Mouse (Mus musculus) kidney, postnatal 10 days (tissue): ENCODE results near the gene D630039A03Rik.

Experiments used
- DNase-seq: peaks from one replicate; pipeline ENCODE4 v3.0.0; 2021; ENCODE audit warnings: mixed read lengths

Gene D630039A03Rik

DNA sequence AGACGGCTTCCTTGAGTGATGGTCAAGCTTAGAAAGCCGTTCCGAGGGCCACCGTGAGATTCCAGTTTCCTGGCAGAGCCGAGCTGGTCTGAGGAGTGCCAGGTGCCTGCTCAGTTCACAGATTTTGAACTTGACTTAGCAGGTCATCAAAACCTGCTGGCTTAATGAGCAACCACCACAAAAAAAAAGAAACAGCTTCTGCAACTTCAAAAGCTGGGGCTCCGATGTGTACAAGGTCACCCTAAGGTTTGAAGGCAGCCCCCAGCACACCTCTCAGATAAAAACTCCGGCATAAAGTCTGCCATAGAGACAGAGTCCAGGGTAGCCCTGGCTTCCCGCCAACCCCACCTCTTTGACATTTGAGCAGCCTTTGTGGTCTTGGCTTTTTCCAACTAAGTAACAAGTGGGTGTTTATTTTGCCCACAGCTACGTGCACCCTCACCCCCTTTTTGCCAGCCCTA is at the start of gene D630039A03Rik:
TSS of gene D630039A03Rik (minus strand) at position 97 of the 461 bp plus-strand sequence.
- DNase-seq, result peak; percentile 80

DNA sequence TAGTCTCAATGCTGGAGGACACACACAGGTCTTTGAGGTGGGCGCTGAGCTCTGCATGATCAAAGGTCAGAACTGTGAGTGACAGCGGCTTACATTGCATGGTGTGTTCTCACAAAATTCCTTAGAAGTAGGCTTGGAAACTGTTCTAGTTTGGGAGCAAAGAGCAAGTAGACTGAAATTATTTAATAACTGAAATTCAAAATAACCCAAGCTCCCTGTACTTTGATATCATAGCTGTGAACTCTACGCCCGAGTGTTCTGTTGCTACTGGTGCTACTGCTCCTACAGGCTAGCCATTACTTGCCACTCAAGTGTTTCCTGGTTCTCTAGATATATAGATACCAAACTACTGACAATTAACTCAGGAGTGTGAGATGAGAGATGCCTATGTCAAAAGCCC is 49.4 kb upstream of the D630039A03Rik start:
- DNase-seq, result no peak

DNA sequence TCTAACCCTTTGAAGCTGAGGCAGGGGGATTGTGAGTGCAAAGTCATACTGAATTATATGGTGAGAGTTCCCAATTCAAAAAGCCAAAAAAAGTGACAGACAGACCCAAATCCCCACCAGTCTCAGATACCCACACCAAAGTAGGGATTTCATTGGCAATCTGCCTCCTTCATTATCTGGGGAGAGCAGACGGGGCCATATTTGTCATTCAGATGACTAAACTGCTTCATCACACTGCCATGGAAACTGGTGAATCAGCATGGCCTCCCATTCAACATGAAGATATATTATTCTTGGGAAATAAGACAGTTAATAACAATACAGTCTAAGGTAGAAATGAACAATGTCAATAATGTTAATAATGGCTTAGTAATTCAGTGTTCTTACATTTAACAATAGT is 48.0 kb upstream of the D630039A03Rik start:
- no peak for DNase-seq

DNA sequence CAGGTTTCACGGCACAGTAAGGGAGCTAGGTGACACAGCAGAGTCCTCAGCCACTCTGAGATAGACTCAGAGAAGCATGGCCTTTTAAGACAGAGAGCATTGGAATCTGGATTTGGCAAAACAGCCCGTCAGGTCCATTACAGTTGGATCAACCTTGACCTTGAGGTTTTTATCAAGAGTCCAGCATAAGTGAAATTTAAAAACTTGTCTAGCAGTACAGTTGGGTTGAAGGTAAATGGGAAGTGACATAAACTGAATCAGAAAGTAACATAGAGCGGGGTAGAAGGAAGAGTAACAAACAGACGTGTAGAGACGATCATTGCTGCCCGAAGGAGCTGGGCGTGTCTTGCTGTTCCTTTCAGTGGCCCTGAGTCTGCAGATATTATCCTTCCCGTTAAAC is 43.0 kb upstream of the D630039A03Rik start:
- no peak for DNase-seq

DNA sequence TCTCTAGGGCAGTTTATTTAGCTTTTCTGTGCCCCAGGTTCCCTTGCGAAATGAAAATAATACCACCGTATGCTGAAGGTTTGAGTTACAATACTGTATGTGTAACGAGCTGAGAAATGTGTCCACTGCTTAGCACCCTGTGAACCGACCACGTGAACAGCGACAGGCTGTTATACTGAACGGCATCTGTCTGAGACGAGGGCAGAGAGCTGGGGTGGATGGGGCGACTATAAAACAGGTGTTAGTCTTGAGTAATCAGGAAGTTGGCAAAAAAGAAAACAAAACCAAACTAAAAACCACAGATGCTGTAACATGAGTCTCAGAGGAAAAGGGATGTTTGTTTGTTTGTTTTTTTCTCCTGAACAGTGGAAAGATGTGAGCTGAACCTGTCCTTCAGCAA is 42.0 kb upstream of the D630039A03Rik start:
- peak; percentile 18 for DNase-seq

DNA sequence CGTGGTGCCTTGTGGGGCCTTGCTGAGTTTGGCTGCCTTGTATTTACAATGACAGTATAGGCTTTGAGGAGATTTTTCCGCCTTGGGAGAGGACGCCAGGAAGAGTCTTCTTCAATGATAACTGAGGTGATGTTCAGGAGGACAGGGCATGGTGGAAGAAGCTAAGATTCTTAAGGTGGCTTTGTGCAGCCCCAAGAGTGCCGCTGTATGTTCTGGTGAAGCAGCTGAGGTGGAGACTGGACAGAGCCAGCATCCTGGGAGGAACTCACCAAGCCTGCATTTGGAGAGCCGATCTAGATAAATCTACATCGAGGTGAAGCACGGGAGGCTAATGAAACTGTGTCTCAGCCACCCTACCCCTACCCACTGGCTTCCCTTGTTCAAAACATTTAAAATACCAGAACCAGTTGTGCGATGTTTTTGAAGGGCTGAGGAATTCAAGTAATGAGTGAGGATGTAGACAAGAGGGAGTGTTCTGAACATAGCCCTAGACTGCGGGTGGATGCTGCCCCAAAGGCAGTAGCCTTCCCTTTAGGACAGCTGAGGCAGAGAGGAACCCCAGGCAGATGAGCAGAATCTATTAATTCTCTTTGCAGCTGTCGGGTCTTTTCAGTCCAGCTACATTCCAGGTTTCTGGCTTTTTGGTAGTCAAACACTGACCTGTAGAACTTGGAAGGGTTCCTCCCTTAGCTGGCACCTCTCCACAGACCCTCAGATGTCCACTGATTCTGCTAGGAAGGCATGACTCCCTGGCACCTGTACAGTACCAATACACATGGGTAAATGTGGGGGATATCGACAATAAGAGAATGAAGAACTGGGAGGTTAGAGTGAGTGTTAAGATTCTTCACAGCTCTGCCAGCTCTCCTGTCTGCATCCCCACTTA is 41.3 kb upstream of the D630039A03Rik start:
- DNase-seq, result no peak

DNA sequence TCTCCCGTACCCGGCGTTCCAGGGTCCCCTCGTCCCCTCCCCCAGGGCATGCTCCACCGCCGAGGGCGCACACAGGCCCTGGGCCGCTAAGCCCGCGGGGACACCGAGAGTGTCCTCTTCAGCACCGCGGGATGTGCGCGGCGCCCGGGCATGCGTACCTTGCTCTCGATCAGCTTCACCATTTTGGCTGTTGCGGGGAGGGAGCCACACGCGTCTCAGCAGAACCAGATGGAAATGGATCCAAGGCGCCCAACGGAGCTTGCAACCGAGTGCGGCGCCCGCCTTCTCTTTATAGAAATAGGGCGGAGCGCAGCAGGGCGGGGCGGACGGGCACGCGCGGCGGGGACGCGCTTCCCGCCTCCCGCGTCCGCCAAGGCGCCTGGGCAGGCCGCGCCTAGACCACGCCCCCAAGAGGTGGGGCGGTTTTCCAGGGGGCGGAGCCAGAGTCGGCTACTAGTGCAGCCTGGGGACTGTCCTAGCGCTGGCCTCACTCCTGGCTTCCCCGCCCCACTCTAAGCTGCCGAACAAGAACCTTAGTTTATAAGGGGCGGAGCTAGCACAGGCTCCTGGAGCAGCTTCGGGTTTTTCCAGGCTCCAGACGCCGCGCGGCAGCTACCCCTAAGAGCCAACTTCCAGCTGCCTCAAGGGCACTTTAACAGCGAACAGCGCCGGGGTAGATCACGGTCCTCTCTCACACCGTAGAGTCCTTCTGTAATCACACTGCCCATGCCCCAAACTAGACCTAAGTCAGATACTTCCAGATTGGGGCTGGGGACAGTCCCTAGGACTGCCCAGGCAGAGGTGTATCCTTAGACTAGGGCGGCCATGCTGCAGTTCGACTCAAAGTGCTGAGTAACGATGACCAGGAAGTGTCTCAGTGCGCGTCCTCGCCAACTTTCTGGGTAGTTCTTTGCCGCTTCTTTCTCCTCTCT is 40.2 kb upstream of the D630039A03Rik start, which contains the start of gene Txn1:
TSS of gene Txn1 (minus strand) at position 383 of the 932 bp plus-strand sequence.
- peak; percentile 99 for DNase-seq

DNA sequence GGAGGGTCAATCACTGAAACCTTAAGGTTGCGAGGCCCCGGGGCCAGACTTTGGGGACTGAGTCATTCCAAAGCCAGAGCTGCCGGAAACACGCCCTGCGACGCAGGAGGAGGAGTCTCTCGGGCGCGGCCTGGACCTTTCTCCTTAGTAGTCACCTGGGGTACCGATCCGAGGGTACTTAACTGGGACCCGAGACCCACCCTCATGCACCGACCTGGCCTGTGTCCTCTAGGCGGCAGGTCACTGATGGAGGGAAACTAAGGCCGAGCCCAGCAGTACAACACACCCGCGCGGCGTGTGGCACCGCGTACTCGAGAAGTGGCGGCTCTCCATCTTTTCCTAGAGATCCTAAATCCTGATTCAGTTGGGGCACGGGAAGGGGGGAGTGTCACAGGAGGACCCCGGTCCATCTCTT is 39.5 kb upstream of the D630039A03Rik start:
- peak; percentile 81 for DNase-seq

DNA sequence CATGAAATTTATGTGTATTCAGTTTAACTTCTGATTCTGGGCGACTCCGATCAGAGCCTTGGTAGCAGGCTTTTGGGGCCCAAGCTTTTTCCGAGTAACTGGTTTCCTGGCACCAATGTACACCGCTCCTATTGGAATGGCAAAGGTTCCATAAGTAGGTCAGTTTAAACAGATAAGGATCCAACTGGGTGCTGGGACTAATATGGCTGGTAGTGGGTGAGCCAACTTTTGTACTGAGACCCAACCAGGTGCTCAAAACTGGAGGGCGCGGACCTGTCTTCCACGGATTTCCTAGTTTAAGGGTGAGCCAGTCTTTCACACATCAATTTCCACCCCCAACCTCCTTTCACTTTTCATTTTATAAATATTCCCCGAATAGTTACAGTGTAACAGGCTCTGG is 38.9 kb upstream of the D630039A03Rik start:
- DNase-seq, result no peak

DNA sequence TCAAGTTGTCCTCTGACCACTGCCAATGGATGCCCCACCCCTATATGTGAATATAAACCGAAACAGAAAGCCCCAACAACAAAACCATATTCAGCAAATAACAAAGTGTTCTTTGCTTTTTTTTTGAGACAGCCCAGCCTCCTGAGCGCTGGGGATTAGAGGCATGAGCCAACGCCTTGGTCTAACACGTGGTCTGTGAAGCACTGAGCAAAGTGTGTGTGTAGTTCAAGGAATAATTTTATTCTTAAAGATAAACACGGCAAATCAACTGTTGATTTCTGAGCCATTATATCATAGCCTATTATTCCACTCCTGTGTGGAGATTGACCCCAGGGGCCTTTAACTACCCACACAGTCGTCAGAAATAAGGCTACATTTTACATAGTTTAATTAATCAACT is 38.5 kb upstream of the D630039A03Rik start:
- DNase-seq, result no peak

DNA sequence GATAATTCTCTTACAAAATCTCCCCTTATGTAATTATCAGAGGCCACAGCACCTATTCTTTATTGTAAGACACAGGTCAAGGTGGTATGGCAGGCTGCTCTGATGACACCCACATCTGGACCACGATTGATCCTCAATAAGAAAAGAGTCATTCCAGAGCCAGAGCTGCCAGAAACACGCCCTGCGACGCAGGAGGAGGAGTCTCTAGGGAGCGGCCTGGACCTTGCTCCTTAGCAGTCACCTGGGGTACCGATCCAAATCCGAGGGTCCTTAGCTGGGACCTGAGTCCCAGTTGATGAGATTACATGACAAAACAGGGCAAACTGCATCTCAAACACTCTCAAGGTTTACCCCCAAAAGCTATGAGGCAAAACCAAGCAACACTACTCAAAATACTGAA is 37.7 kb upstream of the D630039A03Rik start:
- DNase-seq, result peak; percentile 19

DNA sequence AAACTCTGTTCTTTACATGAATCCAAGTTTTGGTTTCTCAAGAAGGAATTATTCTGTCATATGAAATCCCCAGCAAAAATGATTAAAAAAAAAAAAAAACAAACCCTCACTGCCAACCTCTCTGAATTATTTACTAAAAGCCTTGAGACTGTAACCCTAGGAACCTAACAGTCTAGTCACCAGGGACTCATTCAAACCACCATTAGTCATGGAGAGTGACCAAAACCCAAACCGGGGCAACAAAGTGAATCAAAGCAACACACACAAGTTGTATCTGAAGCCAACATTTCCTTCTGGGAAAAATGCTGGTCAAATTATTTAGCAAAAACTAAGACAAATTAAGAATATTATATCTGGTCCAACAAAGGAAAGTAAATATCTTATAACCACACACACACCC is 36.8 kb upstream of the D630039A03Rik start:
- DNase-seq, result no peak

DNA sequence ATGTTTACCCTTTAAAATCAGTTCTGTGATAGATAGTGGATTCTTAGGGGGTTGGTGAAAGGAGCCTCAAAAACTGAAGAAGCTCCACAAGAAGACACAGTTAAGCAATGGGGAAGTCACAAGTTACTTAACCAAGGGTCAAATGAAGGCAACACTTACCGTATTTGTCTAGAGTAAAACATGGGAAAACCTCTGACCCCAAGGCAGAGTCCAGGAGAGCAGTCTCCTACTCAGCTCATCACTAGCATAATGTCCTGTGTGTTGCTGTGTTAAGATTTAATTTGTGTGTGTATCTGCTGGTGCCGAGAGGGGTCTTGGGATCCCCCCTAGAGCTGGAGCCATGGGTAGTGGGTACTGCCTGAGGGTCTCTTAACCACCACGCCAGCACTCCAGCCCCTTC is 36.3 kb upstream of the D630039A03Rik start:
- DNase-seq, result peak; percentile 17

DNA sequence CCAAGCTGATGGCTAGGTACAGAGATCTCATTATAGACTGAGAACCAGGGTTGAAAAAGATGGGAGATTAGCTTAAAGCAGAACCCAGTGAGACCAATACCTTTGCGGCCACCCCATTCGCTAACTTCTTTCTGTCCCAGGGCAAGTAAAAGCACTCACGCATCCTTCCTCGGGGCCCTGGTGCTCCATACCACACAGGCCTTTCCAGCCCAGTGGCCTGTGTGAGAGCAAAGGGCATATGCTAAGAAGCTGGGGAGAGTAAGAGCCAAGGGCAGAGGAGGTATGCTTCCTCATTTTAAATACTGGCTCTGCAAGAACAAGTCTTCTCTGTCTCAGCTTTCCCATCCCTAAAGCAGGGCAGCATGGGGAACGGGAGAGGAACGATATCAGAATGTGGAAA is 33.8 kb upstream of the D630039A03Rik start:
- peak; percentile 50 for DNase-seq

DNA sequence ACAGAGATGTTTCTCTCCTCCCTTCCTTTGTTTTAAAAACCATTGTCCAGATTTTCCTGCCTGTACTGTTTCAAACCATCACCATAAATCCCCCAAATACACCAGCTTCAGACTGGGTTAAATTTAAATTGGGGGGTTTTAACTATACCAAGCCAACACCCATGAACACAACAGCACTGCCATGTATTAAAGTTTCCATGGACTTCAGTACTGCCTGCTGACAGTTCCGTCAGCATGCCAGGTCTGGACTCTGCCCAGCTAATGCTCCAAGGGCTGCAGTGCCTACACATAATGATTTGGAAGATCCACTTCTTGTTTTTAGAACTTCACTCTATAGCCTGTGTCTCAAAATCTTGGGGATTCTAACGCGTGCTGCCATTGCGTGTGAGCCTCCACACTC is 31.4 kb upstream of the D630039A03Rik start:
- DNase-seq, result peak; percentile 31

DNA sequence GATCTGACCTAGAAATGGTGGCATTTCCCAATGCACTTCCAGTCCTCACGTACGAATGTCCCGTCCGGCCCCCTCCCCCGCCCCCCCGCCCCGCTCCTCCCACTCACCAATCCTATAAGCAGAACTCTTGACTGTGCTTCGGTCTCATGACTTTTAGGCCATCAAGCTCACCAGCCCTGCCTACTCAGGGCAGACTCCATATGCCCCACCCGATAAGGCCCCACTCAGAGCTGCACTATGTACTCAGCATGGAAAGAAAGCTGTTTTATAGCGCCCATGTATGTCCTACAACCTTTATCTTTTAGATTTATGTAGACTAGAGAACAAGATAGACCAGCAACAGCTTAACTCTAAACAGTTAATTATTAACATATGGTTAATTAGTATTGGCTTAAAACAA is 30.9 kb upstream of the D630039A03Rik start:
- no peak for DNase-seq

DNA sequence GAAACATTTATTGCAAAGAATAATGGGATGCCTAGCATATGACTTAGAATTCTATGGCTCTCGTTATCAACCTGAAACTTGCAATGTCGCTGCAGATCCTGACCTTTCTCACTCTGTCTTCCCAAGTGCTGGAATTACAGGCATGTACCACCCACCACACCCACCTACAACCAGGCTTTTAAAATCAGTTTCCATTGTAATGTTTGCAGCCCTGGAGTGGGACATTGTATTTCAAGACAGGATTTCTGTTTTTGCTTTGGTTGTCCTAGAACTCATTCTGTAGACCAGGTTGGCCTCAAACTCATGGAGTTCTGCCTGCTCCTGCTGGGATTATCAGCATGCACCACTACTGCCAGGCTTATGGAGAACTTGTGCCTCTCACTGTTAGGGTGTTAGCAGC is 26.8 kb upstream of the D630039A03Rik start:
- no peak for DNase-seq

DNA sequence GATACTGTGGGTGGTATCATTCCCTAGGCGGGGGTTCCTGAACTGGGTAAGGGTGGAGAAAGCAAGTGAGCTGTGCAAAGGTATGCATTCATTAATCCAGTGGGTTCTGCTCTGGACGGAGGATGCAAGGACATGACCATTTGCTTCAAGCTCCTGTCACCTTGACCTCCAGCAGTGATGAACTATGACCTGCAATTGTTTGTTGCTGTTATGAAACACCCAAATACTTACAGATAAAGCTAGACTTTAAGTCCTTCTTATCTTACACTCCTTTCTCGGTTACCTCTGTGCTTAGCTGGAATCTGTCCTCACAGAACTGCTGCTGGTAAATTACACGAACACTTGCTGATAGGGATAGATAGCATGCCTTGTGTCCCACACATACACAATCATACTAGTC is 24.5 kb upstream of the D630039A03Rik start:
- DNase-seq, result no peak

DNA sequence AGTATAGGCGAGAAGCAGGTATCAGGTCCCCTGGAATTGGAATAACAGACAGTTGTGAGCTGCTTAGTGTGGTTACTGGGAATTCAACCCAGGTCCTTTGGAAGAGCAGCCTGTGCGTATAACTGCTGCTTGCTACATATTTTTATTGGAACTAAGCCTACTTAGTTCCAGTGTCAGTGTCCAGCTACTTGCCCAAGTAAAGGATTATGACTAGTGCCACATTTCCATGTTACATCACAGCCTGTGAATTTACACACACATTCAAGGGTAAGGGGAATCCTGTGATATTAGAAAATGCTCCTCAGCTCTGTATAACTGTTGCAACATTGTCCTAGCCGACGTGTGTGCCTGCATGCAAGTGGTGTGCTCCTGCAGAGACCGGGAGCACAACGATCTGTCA is 21.2 kb upstream of the D630039A03Rik start:
- no peak for DNase-seq

DNA sequence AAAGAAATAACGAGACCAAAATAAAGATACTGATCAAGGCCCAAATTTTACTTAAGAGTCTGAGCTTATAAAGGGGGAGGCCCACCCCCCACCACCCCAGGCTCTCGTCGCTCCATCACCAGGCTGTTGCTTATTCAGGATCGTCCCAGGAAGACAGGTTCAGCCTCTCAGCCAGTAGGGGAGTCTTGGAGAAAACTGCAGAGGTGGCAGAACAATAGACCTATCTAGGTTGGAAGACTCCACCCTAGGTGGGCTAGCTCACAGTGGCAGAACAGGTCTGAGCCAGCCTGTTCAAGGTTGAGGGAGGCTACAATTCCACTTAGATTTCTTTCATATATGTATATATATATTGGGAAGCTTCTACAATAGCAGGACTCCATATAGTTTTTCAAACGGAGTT is 18.1 kb upstream of the D630039A03Rik start:
- DNase-seq, result no peak

DNA sequence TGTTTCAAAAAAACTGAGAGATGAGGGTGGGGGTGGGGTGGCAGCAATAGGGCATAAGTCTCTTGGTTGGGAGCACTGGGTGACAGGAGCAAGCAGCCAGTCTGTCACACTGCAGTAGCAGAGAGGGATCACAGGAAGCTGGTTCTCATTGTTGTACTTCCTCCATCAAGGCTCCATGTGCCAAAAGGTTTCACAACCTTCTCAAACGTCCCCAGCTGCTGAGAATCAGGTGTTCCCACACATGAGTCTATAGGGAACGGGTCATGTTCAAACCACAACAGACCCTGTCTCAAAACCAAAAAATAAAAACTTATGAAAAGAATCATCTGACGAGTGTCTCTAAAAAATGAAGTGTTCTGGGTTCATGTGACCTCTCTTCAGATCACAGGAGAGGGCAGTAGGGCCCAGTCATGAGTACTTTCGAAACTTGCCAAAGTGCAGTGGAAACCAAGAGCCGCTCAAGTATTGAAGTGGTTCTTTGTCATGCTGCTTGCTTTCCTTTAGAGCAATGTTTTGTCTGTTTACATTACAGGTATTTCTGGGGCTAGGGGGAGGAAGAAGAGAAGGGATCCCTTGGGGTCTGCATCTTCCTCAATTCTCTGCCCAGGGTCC is 14.6 kb upstream of the D630039A03Rik start:
- DNase-seq, result no peak

DNA sequence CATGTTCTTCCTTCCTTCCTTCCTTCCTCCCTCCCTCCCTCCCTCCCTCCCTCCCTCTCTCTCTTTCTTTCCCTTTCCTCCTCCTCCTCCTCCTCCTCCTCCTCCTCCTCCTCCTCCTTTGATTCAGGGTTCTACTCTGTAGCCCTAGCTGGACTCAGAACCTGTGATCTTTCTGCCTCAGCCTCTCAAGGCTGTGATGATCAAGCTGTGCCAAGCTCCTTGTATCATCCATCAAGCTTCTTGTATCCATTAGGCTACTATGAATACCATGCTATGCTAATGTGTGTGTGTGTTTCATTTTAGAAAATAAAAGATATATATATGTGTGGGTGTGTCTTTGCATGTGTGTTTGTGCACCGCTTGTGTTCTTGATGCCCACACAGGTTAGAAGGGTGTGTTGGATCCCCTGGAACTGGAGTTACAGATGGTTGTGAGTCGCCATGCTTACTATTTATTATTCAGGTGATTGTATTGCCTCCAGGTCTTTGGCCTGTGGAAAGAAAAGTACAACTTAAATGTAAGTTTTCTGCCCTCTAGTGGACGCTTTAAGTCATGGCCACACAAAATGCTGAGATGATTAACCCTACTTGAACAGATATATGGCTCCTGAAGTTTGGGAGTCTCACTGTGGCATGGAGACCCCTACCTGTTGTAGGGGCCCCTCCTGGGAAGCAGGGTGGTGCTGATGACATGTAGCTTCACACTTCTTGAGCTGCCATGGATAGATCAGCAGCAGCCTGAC is 11.5 kb upstream of the D630039A03Rik start:
- DNase-seq, result peak; percentile 30
